Mouse (Mus musculus) erythroblast, embryonic 14.5 days (primary cell): Measurements from ENCODE around the gene Cdyl2.

Source experiments
- GATA1 ChIP-seq: IDR thresholded peaks from 2 replicates; pipeline ENCODE4 v1.6.1; 2012; ENCODE audit warnings: low read length, inconsistent platforms, mixed read lengths
- TAL1 ChIP-seq: IDR thresholded peaks from 3 replicates; pipeline ENCODE4 v1.6.1; 2012; ENCODE audit warnings: low read length, inconsistent platforms, mixed read lengths

GRCm38 (mm10) chr8:116774220-116774619 is 41.4 kb upstream of the Cdyl2 start:
- TF ChIP-seq GATA1: no peak
- no peak for TF ChIP-seq TAL1
